Mouse (Mus musculus): ENCODE measurements at regions not wholly inside any gene's neighbourhood (a gene's known extent, or its start where the extent isn't known, plus 50 kb on each side); places are given as distances from the start of the nearest gene placed in this dataset.

DNA sequence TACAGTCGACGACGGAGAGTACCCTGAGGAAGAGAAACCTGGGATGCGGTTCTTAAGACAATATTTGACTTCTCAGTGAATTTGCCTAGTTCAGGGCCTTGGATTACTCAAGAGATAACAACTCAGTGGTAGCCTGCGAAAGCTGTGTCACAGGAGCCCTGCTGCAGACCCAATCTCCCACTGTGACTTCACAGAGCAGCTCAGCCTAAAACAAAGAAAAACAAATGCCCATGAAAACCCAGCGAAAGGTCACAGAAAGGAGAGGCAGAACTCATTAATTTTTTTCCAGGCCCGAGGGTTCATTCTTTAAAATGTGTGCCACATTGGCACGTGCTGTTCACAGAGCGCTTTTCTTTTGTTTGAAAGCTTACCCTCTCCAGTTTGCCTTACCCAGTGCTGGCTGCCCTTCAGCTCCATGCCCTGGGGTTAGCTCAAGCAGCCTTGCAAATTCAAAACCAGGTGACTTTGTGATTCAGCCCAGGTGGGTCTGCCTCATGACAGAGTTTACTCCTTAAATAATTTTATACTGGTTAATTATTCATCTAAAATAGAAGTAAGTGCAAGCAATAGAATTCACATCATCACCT lies 1085.5 kb upstream of the Adgrl4 start:
- TF ChIP-seq CTCF (IDR thresholded peaks at IDR 0.05; ENCODE audit: insufficient read depth, low read length), result no peak
- TF ChIP-seq POLR2A (IDR thresholded peaks at IDR 0.05; ENCODE audit: borderline replicate concordance, extremely low read depth, low read depth, low read length), result no peak
